Mouse (Mus musculus) liver, embryonic 14.5 days (tissue): ENCODE measurements around the gene Bpnt1. TPM values are rescaled to one million over a fixed set of nuclear protein-coding genes. Genes with fewer than 3 reads are reported as not detected.
A peak's percentile ranks its signal among the peaks of the same experiment; 100 is the strongest.

Experiments used
- ATAC-seq: fragments of 200-750 bp; cut with Nextera tagmentation; 2 replicates; pipeline ENCODE4 v1.8.0; 2017; ENCODE audit warnings: moderate number of reproducible peaks, mild to moderate bottlenecking, moderate library complexity; ENCODE audit not compliant: insufficient read depth
- DNase-seq, 3 experiments: peaks; one replicate each; pipeline ENCODE4 v3.0.0-alpha.2; 2012 to 2013; ENCODE audit warnings: low read depth in 3 of 3, low spot score in 3 of 3
- H3K27ac ChIP-seq: fragments of 300-500 bp; sonication (generic); 2 replicates; pipeline ENCODE4 v1.5.1; 2014; ENCODE audit warnings: moderate library complexity, mild to moderate bottlenecking, control low read depth, inconsistent platforms
- H3K27me3 ChIP-seq: fragments of 300-500 bp; sonication (generic); 2 replicates; pipeline ENCODE4 v1.6.1; 2014; ENCODE audit warnings: mild to moderate bottlenecking, low read length, moderate library complexity; ENCODE audit not compliant: control insufficient read depth, insufficient read depth
- H3K36me3 ChIP-seq: fragments of 300-500 bp; sonication (generic); replicated peaks from 2 replicates; pipeline ENCODE4 v1.6.1; 2014; ENCODE audit warnings: low read depth; ENCODE audit not compliant: control insufficient read depth, insufficient read depth
- H3K4me1 ChIP-seq, 2 experiments: fragments of 200-500 bp in 1 of 2; fragments of 300-500 bp in 1 of 2; sonication (generic) in 1 of 2; replicated peaks; 2 replicates each; pipeline ENCODE4 v1.6.1; 2012 to 2014; ENCODE audit warnings: antibody characterized with exemption in 1 of 2, inconsistent platforms in 1 of 2, low read length in 1 of 2; ENCODE audit not compliant: control insufficient read depth in 2 of 2, insufficient read depth in 2 of 2
- H3K4me2 ChIP-seq: fragments of 300-500 bp; sonication (generic); 2 replicates; pipeline ENCODE4 v1.6.1; 2014; ENCODE audit warnings: low read depth, mild to moderate bottlenecking, control low read depth, moderate library complexity
- H3K4me3 ChIP-seq, 2 experiments: fragments of 200-500 bp in 1 of 2; fragments of 300-500 bp in 1 of 2; sonication (generic) in 1 of 2; 2 replicates each; pipeline ENCODE4 v1.5.1; 2012 to 2014; ENCODE audit warnings: low read depth in 2 of 2, low read length in 2 of 2, mild to moderate bottlenecking in 2 of 2, control low read depth in 1 of 2, inconsistent platforms in 1 of 2, moderate library complexity in 1 of 2; ENCODE audit not compliant: insufficient read depth in 1 of 2
- H3K9ac ChIP-seq: fragments of 300-500 bp; sonication (generic); replicated peaks from 2 replicates; pipeline ENCODE4 v1.6.1; 2014; ENCODE audit warnings: mild to moderate bottlenecking, control low read depth, moderate library complexity
- H3K9me3 ChIP-seq: fragments of 300-500 bp; sonication (generic); 2 replicates; pipeline ENCODE4 v1.6.1; 2016; ENCODE audit warnings: low read length, mixed read lengths; ENCODE audit not compliant: control insufficient read depth
- CTCF ChIP-seq: IDR thresholded peaks from 2 replicates; pipeline ENCODE4 v1.5.1; 2016; ENCODE audit warnings: antibody characterized with exemption, low read depth, control low read depth
- EP300 ChIP-seq: IDR thresholded peaks from 2 replicates; pipeline ENCODE4 v1.6.1; 2016; ENCODE audit warnings: antibody characterized with exemption, low read depth
- WGBS: fragments of 180-500 bp; shearing (Covaris S2); extraction: QIAGEN DNeasy Blood & Tissue Kit; methylation state at CpG from one replicate; pipeline ENCODE4 v1.1.7; 2014; ENCODE audit not compliant: insufficient replicate concordance; 5-methylcytosine and 5-hydroxymethylcytosine counted together
- polyA plus RNA-seq, 2 experiments: library from polyadenylated mRNA; depleted of rRNA in 1 of 2; stranded (reverse) in 1 of 2; unstranded in 1 of 2; fragments of >200 nt; fragmentation: Nextera tagmentation in 1 of 2; extraction: Ambion mirVana in 1 of 2; gene quantifications; 2 replicates each; pipeline versions ENCODE4 v1.2.1 to v1.2.3; 2012 to 2014

The Bpnt1 gene
- polyA plus RNA-seq, 2 experiments = 4.4 to 11.3 TPM

- DNase-seq (no peak), ATAC-seq (no peak)
- peaks cover 0 to 3% of the 10 kb centered on the region in 2 experiments; a peak in 3 of 4 replicates for H3K4me1 ChIP-seq
- H3K9me3 ChIP-seq = no peaks in the 10 kb centered on the region
- no peak for TF ChIP-seq EP300
- no peak for TF ChIP-seq CTCF
- WGBS = 63% methylated on average over 6 of the region's 6 CpGs
- H3K9ac ChIP-seq = no peak overlapping the region
- H3K27ac ChIP-seq = no peak overlapping the region
- H3K27me3 ChIP-seq = no peaks in the 10 kb centered on the region
- H3K4me3 ChIP-seq = no peak overlapping the region
- no peaks in the 10 kb centered on the region for H3K36me3 ChIP-seq
- H3K4me2 ChIP-seq = no peak overlapping the region
These were observed 3.3 kb downstream of the Bpnt1 start for GRCm38 (mm10) chr1:185335231-185335765.

DNA sequence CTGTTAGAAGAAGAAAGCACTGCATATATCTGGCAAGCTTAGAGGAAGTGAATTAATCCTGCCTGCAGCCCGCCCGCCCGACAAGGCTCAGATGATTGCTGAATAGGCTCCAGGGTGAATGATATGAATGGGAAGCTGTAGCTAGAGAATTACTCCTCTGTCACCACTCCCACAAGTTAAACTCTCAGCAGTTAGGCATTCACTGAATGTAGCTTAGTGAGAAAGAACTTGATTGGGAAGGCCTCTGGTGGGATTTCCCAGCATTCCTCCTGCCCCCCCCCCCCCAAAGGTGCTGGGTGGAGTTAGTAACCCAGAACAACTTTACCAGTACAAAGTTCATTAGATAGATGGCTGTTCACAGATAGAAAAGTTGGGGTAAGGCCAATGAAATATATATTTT, 4.6 kb downstream of the Bpnt1 start:
- Histone ChIP-seq H3K4me3 (no peak overlapping the region), H3K4me2 (no peak overlapping the region), H3K9ac (no peak overlapping the region), H3K27me3 (no peaks in the 10 kb centered on the region), H3K9me3 (no peaks in the 10 kb centered on the region), H3K36me3 (no peaks in the 10 kb centered on the region), H3K4me1 (peaks cover 0 to 3% of the 10 kb centered on the region in 2 experiments; a peak in 3 of 4 replicates), H3K27ac (no peak overlapping the region)
- 43% methylated on average over 3 of the region's 3 CpGs for WGBS
- ATAC-seq (no peak), DNase-seq (no peak)
- TF ChIP-seq EP300 = no peak

DNA sequence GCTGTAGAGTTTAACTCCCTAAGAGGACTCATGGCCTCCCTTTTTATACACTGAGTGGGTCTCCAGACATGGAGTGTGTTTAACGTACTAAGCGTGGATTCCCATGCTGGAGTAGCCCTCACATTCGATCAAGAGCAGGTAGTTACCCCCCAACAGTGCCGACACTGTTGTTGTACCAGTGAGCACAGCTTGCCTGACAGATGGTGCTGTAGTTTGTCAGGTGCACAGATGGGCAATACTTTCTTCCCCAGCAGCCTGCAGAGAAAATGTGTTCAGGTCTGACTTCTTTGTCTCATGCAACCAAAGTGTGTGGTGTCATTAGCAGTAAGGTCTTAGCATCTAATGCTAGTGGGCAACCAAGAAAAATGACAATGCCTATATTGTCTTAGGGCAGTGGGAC, 10.5 kb downstream of the Bpnt1 start:
- Histone ChIP-seq H3K36me3 (no peaks in the 10 kb centered on the region), H3K27me3 (no peaks in the 10 kb centered on the region), H3K4me3 (no peak overlapping the region), H3K9me3 (no peaks in the 10 kb centered on the region), H3K4me1 (no peaks in the 10 kb centered on the region), H3K4me2 (no peak overlapping the region), H3K9ac (no peak overlapping the region), H3K27ac (no peak overlapping the region)
- TF ChIP-seq EP300 (no peak), CTCF (no peak)
- DNase-seq (no peak), ATAC-seq (no peak)
- WGBS = 70% methylated on average over 4 of the region's 4 CpGs

GRCm38 (mm10) chr1:185343422-185343821, 11.5 kb downstream of the Bpnt1 start:
- Histone ChIP-seq H3K4me2 (no peak overlapping the region), H3K36me3 (no peaks in the 10 kb centered on the region), H3K27ac (no peak overlapping the region), H3K4me3 (no peak overlapping the region), H3K9ac (no peak overlapping the region), H3K27me3 (no peaks in the 10 kb centered on the region), H3K9me3 (no peaks in the 10 kb centered on the region), H3K4me1 (no peaks in the 10 kb centered on the region)
- ATAC-seq (no peak), DNase-seq (no peak)
- TF ChIP-seq CTCF = peak; percentile 73
- TF ChIP-seq EP300 = no peak
- 63% methylated on average over 8 of the region's 8 CpGs for WGBS

DNA sequence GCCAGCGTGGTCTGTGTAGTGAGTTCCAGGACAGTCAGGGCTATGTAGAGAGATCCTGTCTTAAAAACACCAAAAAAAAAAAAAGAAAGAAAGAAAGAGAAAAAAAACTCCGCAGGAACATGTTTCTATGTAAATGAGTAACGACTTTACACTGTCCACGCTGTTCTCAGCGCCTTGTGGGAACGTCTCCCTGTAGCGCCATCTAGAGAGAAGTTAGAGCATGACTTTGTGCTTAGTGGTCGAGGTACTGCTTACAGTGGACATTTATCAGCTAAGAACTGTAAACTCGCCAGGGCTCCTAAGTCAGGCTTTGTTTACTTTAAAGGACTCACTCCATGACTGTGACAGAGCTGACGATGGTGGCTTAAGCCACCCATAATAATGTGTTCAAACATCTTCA, 14.2 kb downstream of the Bpnt1 start:
- H3K36me3 ChIP-seq = no peaks in the 10 kb centered on the region

More for the DNA sequence above, 14.2 kb downstream of the Bpnt1 start:
- Histone ChIP-seq H3K4me3 (no peak overlapping the region), H3K27me3 (no peaks in the 10 kb centered on the region), H3K4me2 (no peak overlapping the region), H3K27ac (no peak overlapping the region), H3K4me1 (no peaks in the 10 kb centered on the region), H3K9me3 (no peaks in the 10 kb centered on the region), H3K9ac (no peak overlapping the region)
- WGBS = 57% methylated on average over 10 of the region's 10 CpGs
- no peak for ATAC-seq
- TF ChIP-seq CTCF (peak; percentile 53), EP300 (no peak)
- no peak for DNase-seq
